Mouse (Mus musculus) hindbrain, embryonic 13.5 days (tissue): ENCODE results near the gene Arfgap1. TPM values are rescaled to one million over a fixed set of nuclear protein-coding genes. Genes with fewer than 3 reads are reported as not detected.

ENCODE experiments used
- ATAC-seq: fragments of 200-750 bp; cut with Nextera tagmentation; 2 replicates; pipeline ENCODE4 v1.8.0; 2017; ENCODE audit warnings: moderate TSS enrichment; ENCODE audit not compliant: low FRiP score
- H3K27ac ChIP-seq: fragments of 300-500 bp; sonication (generic); 2 replicates; pipeline ENCODE4 v1.5.1; 2015; ENCODE audit warnings: inconsistent platforms, mild to moderate bottlenecking, moderate library complexity
- H3K27me3 ChIP-seq: fragments of 300-500 bp; sonication (generic); 2 replicates; pipeline ENCODE4 v1.6.1; 2015; ENCODE audit warnings: mild to moderate bottlenecking, inconsistent platforms
- H3K36me3 ChIP-seq: fragments of 300-500 bp; sonication (generic); 2 replicates; pipeline ENCODE4 v1.6.1; 2015; ENCODE audit warnings: mild to moderate bottlenecking, inconsistent platforms
- H3K4me1 ChIP-seq: fragments of 300-500 bp; sonication (generic); replicated peaks from 2 replicates; pipeline ENCODE4 v1.6.1; 2015; ENCODE audit warnings: inconsistent platforms
- H3K4me2 ChIP-seq: fragments of 300-500 bp; sonication (generic); 2 replicates; pipeline ENCODE4 v1.6.1; 2015; ENCODE audit warnings: inconsistent platforms, mild to moderate bottlenecking, moderate library complexity
- H3K4me3 ChIP-seq: fragments of 300-500 bp; sonication (generic); 2 replicates; pipeline ENCODE4 v1.5.1; 2015; ENCODE audit warnings: mild to moderate bottlenecking, inconsistent platforms
- H3K9ac ChIP-seq: fragments of 300-500 bp; sonication (generic); 2 replicates; pipeline ENCODE4 v1.6.1; 2015; ENCODE audit warnings: mild to moderate bottlenecking, inconsistent platforms
- H3K9me3 ChIP-seq: fragments of 300-500 bp; sonication (generic); 2 replicates; pipeline ENCODE4 v1.6.1; 2016; ENCODE audit warnings: inconsistent platforms
- WGBS: fragments of 180-500 bp; shearing (Covaris S2); methylation state at CpG from one replicate; pipeline ENCODE4 v1.1.7; 2015; 5-methylcytosine and 5-hydroxymethylcytosine counted together
- polyA plus RNA-seq: library from polyadenylated mRNA; unstranded; fragments of >200 nt; fragmentation: Nextera tagmentation; extraction: Ambion mirVana; gene quantifications from 2 replicates; pipeline ENCODE4 v1.2.1, GENCODE M21; 2015

Arfgap1 gene
- polyA plus RNA-seq, 1 experiment from 2014 or later, result 101 TPM

GRCm38 (mm10) chr2:180988347-180988913 is 21.4 kb downstream of the Arfgap1 start:
- Histone ChIP-seq H3K4me2 (no peak overlapping the region), H3K4me1 (peaks cover 25% of the 10 kb centered on the region), H3K9ac (no peak overlapping the region), H3K36me3 (peaks cover 14% of the 10 kb centered on the region; the same call in 1 of the 2 replicates), H3K4me3 (no peak overlapping the region), H3K27ac (0 out of 2 replicates have a peak overlapping the region, but pooled peaks have one; percentile 40), H3K27me3 (no peaks in the 10 kb centered on the region), H3K9me3 (no peaks in the 10 kb centered on the region)
- ATAC-seq, result peak; percentile 59
- 65% methylated on average over 3 of the region's 3 CpGs for WGBS

GRCm38 (mm10) chr2:180988948-180989347 is 21.9 kb downstream of the Arfgap1 start:
- no peak for ATAC-seq
- no peaks in the 10 kb centered on the region for H3K27me3 ChIP-seq
- WGBS, result 79% methylated on average over 1 of the region's 1 CpGs
- H3K4me2 ChIP-seq, result no peak overlapping the region
- H3K27ac ChIP-seq, result no peak overlapping the region
- peaks cover 9% of the 10 kb centered on the region; the same call in 1 of the 2 replicates for H3K36me3 ChIP-seq
- peaks cover 25% of the 10 kb centered on the region for H3K4me1 ChIP-seq
- no peaks in the 10 kb centered on the region for H3K9me3 ChIP-seq
- H3K4me3 ChIP-seq, result no peak overlapping the region
- no peak overlapping the region for H3K9ac ChIP-seq

GRCm38 (mm10) chr2:180990347-180990746 is 23.3 kb downstream of the Arfgap1 start:
- H3K27ac ChIP-seq, result 0 out of 2 replicates have a peak overlapping the region, but pooled peaks have one; percentile 4
- no peak for ATAC-seq
- H3K9ac ChIP-seq, result no peak overlapping the region
- H3K4me2 ChIP-seq, result no peak overlapping the region
- no peak overlapping the region for H3K4me3 ChIP-seq
- no peaks in the 10 kb centered on the region for H3K27me3 ChIP-seq
- H3K9me3 ChIP-seq, result no peaks in the 10 kb centered on the region
- no peaks in the 10 kb centered on the region for H3K36me3 ChIP-seq
- H3K4me1 ChIP-seq, result peaks cover 25% of the 10 kb centered on the region
- 63% methylated on average over 4 of the region's 4 CpGs for WGBS

- H3K9ac ChIP-seq, result no peak overlapping the region
- no peaks in the 10 kb centered on the region for H3K36me3 ChIP-seq
- H3K27me3 ChIP-seq, result no peaks in the 10 kb centered on the region
- no peaks in the 10 kb centered on the region for H3K9me3 ChIP-seq
- no peak overlapping the region for H3K4me3 ChIP-seq
- WGBS, result 68% methylated on average over 2 of the region's 2 CpGs
- 0 out of 2 replicates have a peak, but pooled peaks cover 4% of the 10 kb centered on the region for H3K4me1 ChIP-seq
- no peak overlapping the region for H3K27ac ChIP-seq
- H3K4me2 ChIP-seq, result no peak overlapping the region
- no peak for ATAC-seq
These were observed 27.3 kb downstream of the Arfgap1 start for GRCm38 (mm10) chr2:180994360-180994759.

- WGBS, result 83% methylated on average over 4 of the region's 4 CpGs
- Histone ChIP-seq H3K4me3 (no peak overlapping the region), H3K27ac (no peak overlapping the region)
These were observed 28.4 kb downstream of the Arfgap1 start for GRCm38 (mm10) chr2:180995457-180995856.

GRCm38 (mm10) chr2:180996436-180996835 is 29.4 kb downstream of the Arfgap1 start:
- ATAC-seq, result peak; percentile 62
- Histone ChIP-seq H3K4me1 (no peaks in the 10 kb centered on the region), H3K27me3 (no peaks in the 10 kb centered on the region), H3K4me2 (no peak overlapping the region), H3K9me3 (no peaks in the 10 kb centered on the region), H3K9ac (no peak overlapping the region), H3K4me3 (no peak overlapping the region), H3K36me3 (no peaks in the 10 kb centered on the region), H3K27ac (no peak overlapping the region)
- 17% methylated on average over 5 of the region's 5 CpGs for WGBS

More at GRCm38 (mm10) chr2:180995457-180995856, 28.4 kb downstream of the Arfgap1 start:
- H3K27me3 ChIP-seq, result no peaks in the 10 kb centered on the region
- ATAC-seq, result 0 out of 2 replicates have a peak, but pooled peaks have one; percentile 6
- no peaks in the 10 kb centered on the region for H3K9me3 ChIP-seq
- H3K9ac ChIP-seq, result no peak overlapping the region
- no peaks in the 10 kb centered on the region for H3K36me3 ChIP-seq
- 0 out of 2 replicates have a peak, but pooled peaks cover 2% of the 10 kb centered on the region for H3K4me1 ChIP-seq
- no peak overlapping the region for H3K4me2 ChIP-seq

- no peak overlapping the region for H3K4me3 ChIP-seq
- H3K27ac ChIP-seq, result no peak overlapping the region
- H3K4me1 ChIP-seq, result no peaks in the 10 kb centered on the region
- H3K27me3 ChIP-seq, result no peaks in the 10 kb centered on the region
- no peaks in the 10 kb centered on the region for H3K9me3 ChIP-seq
- WGBS, result 69% methylated on average over 3 of the region's 3 CpGs
- H3K9ac ChIP-seq, result no peak overlapping the region
- H3K36me3 ChIP-seq, result no peaks in the 10 kb centered on the region
- no peak overlapping the region for H3K4me2 ChIP-seq
- peak; percentile 36; the same call in 1 of the 2 replicates for ATAC-seq
These were observed 29.9 kb downstream of the Arfgap1 start for GRCm38 (mm10) chr2:180996905-180997304.

GRCm38 (mm10) chr2:181007054-181007453 is 40.0 kb downstream of the Arfgap1 start:
- Histone ChIP-seq H3K4me1 (peaks cover 4% of the 10 kb centered on the region), H3K27me3 (no peaks in the 10 kb centered on the region), H3K36me3 (no peaks in the 10 kb centered on the region), H3K27ac (no peak overlapping the region), H3K9ac (no peak overlapping the region), H3K9me3 (no peaks in the 10 kb centered on the region), H3K4me3 (no peak overlapping the region), H3K4me2 (no peak overlapping the region)
- no peak for ATAC-seq
- WGBS, result 22% methylated on average over 4 of the region's 4 CpGs

GRCm38 (mm10) chr2:181008339-181008738 is 41.3 kb downstream of the Arfgap1 start:
- H3K36me3 ChIP-seq, result no peaks in the 10 kb centered on the region
- H3K4me3 ChIP-seq, result no peak overlapping the region
- no peak overlapping the region for H3K9ac ChIP-seq
- H3K4me2 ChIP-seq, result no peak overlapping the region
- peaks cover 4% of the 10 kb centered on the region for H3K4me1 ChIP-seq
- no peaks in the 10 kb centered on the region for H3K27me3 ChIP-seq
- 55% methylated on average over 5 of the region's 5 CpGs for WGBS
- ATAC-seq, result no peak
- H3K27ac ChIP-seq, result no peak overlapping the region
- no peaks in the 10 kb centered on the region for H3K9me3 ChIP-seq

GRCm38 (mm10) chr2:181031406-181031934 is 64.4 kb downstream of the Arfgap1 start:
- no peak for ATAC-seq
- H3K27ac ChIP-seq, result no peak overlapping the region
- peaks cover 86% of the 10 kb centered on the region for H3K36me3 ChIP-seq

More at GRCm38 (mm10) chr2:181031406-181031934, 64.4 kb downstream of the Arfgap1 start:
- Histone ChIP-seq H3K4me2 (no peak overlapping the region), H3K4me3 (no peak overlapping the region), H3K27me3 (peaks cover 4% of the 10 kb centered on the region; the same call in 1 of the 2 replicates), H3K4me1 (peaks cover 31% of the 10 kb centered on the region), H3K9me3 (no peaks in the 10 kb centered on the region), H3K9ac (no peak overlapping the region)
- WGBS, result 80% methylated on average over 11 of the region's 11 CpGs
